Mouse (Mus musculus): Measurements from ENCODE around the gene Tmem8. TPM values are rescaled to one million over a fixed set of nuclear protein-coding genes. Genes with fewer than 3 reads are reported as not detected.
"Not testable (repeated sequence)": the region's sequence is repeated elsewhere in the genome, so short reads cannot be mapped to it uniquely, and the experiment has no call there.

Gene Tmem8
- polyA plus RNA-seq, 1 experiment from 2014 or later: 0.80 TPM

- Histone ChIP-seq H3K36me3 (no peaks in the 10 kb centered on the region), H3K9ac (peak overlapping the region; percentile 84; the same call in 1 of the 2 replicates), H3K27ac (replicated peaks) (no peak overlapping the region), H3K4me3 (peak overlapping the region; percentile 79), H3K9me3 (no peaks in the 10 kb centered on the region), H3K4me2 (peak overlapping the region; percentile 98), H3K27me3 (replicated peaks) (peaks cover 88% of the 10 kb centered on the region), H3K4me1 (peaks cover 13% of the 10 kb centered on the region)
- 15% methylated on average over 14 of the region's 14 CpGs for WGBS
- ATAC-seq (ENCODE audit: extremely low read depth, insufficient number of reproducible peaks, low FRiP score, low TSS enrichment): no peak
Observed at GRCm38 (mm10) chr17:26112751-26113150, 348 bp upstream of the Tmem8 start.

- peak overlapping the region; percentile 84; the same call in 1 of the 2 replicates for H3K9ac ChIP-seq
Observed at GRCm38 (mm10) chr17:26114061-26114460, 962 bp downstream of the Tmem8 start.

GRCm38 (mm10) chr17:26114461-26114860 is 1.4 kb downstream of the Tmem8 start:
- Histone ChIP-seq H3K27me3 (replicated peaks) (peaks cover 100% of the 10 kb centered on the region), H3K4me1 (peaks cover 13% of the 10 kb centered on the region)
- not testable (repeated sequence) for H3K4me3 ChIP-seq; H3K27ac ChIP-seq (replicated peaks); ATAC-seq (ENCODE audit: extremely low read depth, insufficient number of reproducible peaks, low FRiP score, low TSS enrichment); H3K9ac ChIP-seq; H3K4me2 ChIP-seq; H3K9me3 ChIP-seq; H3K36me3 ChIP-seq
- 59% methylated on average over 7 of the region's 7 CpGs for whole genome bisulfite sequencing

More at GRCm38 (mm10) chr17:26114061-26114460, 962 bp downstream of the Tmem8 start:
- Histone ChIP-seq H3K27me3 (replicated peaks) (peaks cover 100% of the 10 kb centered on the region), H3K4me2 (peak overlapping the region; percentile 98), H3K36me3 (no peaks in the 10 kb centered on the region), H3K4me1 (peaks cover 13% of the 10 kb centered on the region), H3K9me3 (no peaks in the 10 kb centered on the region), H3K27ac (replicated peaks) (no peak overlapping the region), H3K4me3 (peak overlapping the region; percentile 79)
- ATAC-seq (ENCODE audit: extremely low read depth, insufficient number of reproducible peaks, low FRiP score, low TSS enrichment): no peak
- 16% methylated on average over 8 of the region's 8 CpGs for WGBS

- Histone ChIP-seq H3K36me3 (no peaks in the 10 kb centered on the region), H3K27me3 (replicated peaks) (peaks cover 97% of the 10 kb centered on the region), H3K4me3 (no peak overlapping the region), H3K9me3 (no peaks in the 10 kb centered on the region), H3K9ac (no peak overlapping the region), H3K4me1 (peaks cover 13% of the 10 kb centered on the region), H3K27ac (replicated peaks) (no peak overlapping the region), H3K4me2 (no peak overlapping the region)
- no peak for ATAC-seq (ENCODE audit: extremely low read depth, insufficient number of reproducible peaks, low FRiP score, low TSS enrichment)
- WGBS: 77% methylated on average over 7 of the region's 7 CpGs
Observed at GRCm38 (mm10) chr17:26115205-26115898, 2.3 kb downstream of the Tmem8 start.

- Histone ChIP-seq H3K9me3 (no peaks in the 10 kb centered on the region), H3K4me1 (peaks cover 13% of the 10 kb centered on the region), H3K9ac (no peak overlapping the region), H3K36me3 (no peaks in the 10 kb centered on the region), H3K27me3 (replicated peaks) (peaks cover 95% of the 10 kb centered on the region), H3K4me2 (no peak overlapping the region), H3K4me3 (no peak overlapping the region), H3K27ac (replicated peaks) (no peak overlapping the region)
- WGBS: 47% methylated on average over 2 of the region's 3 CpGs
- ATAC-seq (ENCODE audit: extremely low read depth, insufficient number of reproducible peaks, low FRiP score, low TSS enrichment): no peak
Observed at GRCm38 (mm10) chr17:26115956-26116487, 2.9 kb downstream of the Tmem8 start.

- no peaks in the 10 kb centered on the region for H3K9me3 ChIP-seq
- no peak overlapping the region for H3K4me2 ChIP-seq
- H3K27me3 ChIP-seq (replicated peaks): peaks cover 92% of the 10 kb centered on the region
- WGBS: 80% methylated on average over 17 of the region's 17 CpGs
- ATAC-seq (ENCODE audit: extremely low read depth, insufficient number of reproducible peaks, low FRiP score, low TSS enrichment): no peak
- peaks cover 13% of the 10 kb centered on the region for H3K4me1 ChIP-seq
- no peak overlapping the region for H3K9ac ChIP-seq
- H3K27ac ChIP-seq (replicated peaks): no peak overlapping the region
- no peaks in the 10 kb centered on the region for H3K36me3 ChIP-seq
- H3K4me3 ChIP-seq: no peak overlapping the region
Observed at GRCm38 (mm10) chr17:26116503-26117258, 3.6 kb downstream of the Tmem8 start.

- Histone ChIP-seq H3K9ac (0 out of 2 replicates have a peak overlapping the region, but pooled peaks have one; percentile 33), H3K4me1 (peaks cover 18% of the 10 kb centered on the region), H3K4me3 (no peak overlapping the region), H3K36me3 (peaks cover 2% of the 10 kb centered on the region), H3K27ac (replicated peaks) (no peak overlapping the region), H3K27me3 (replicated peaks) (peaks cover 59% of the 10 kb centered on the region), H3K9me3 (no peaks in the 10 kb centered on the region), H3K4me2 (0 out of 2 replicates have a peak overlapping the region, but pooled peaks have one; percentile 28)
- 45% methylated on average over 33 of the region's 33 CpGs for WGBS
- no peak for ATAC-seq (ENCODE audit: extremely low read depth, insufficient number of reproducible peaks, low FRiP score, low TSS enrichment)
Observed at GRCm38 (mm10) chr17:26119766-26120710, 6.9 kb downstream of the Tmem8 start.

- Histone ChIP-seq H3K27ac (replicated peaks) (no peak overlapping the region), H3K9ac (peak overlapping the region; percentile 17; the same call in 1 of the 2 replicates), H3K36me3 (peaks cover 28% of the 10 kb centered on the region), H3K9me3 (no peaks in the 10 kb centered on the region), H3K4me3 (no peak overlapping the region), H3K4me1 (peaks cover 21% of the 10 kb centered on the region), H3K27me3 (replicated peaks) (peaks cover 33% of the 10 kb centered on the region), H3K4me2 (peak overlapping the region; percentile 74; the same call in 1 of the 2 replicates)
- ATAC-seq (ENCODE audit: extremely low read depth, insufficient number of reproducible peaks, low FRiP score, low TSS enrichment): no peak
- WGBS: 55% methylated on average over 5 of the region's 5 CpGs
Observed at GRCm38 (mm10) chr17:26122431-26123140, 9.5 kb downstream of the Tmem8 start.

- ATAC-seq (ENCODE audit: extremely low read depth, insufficient number of reproducible peaks, low FRiP score, low TSS enrichment): peak; percentile 66; the same call in 1 of the 2 replicates
- H3K4me3 ChIP-seq: peak within 1 kb of the TSS; percentile 90
- 0 out of 2 replicates have a peak within 1 kb of the TSS, but pooled peaks have one; percentile 25 for H3K27ac ChIP-seq (replicated peaks)
- H3K36me3 ChIP-seq: peaks cover 35% of the 10 kb centered on the region
- peak within 1 kb of the TSS; percentile 93 for H3K9ac ChIP-seq
- peaks cover 26% of the 10 kb centered on the region for H3K27me3 ChIP-seq (replicated peaks)
- no peaks in the 10 kb centered on the region for H3K9me3 ChIP-seq
- H3K4me2 ChIP-seq: peak within 1 kb of the TSS; percentile 74
- WGBS: under 1% methylated on average over 32 of the region's 32 CpGs
- peaks cover 21% of the 10 kb centered on the region for H3K4me1 ChIP-seq
Observed at GRCm38 (mm10) chr17:26123267-26123684, 10.2 kb downstream of the Tmem8 start, which contains the start of gene Mrpl28. TSS of gene Mrpl28 (plus strand) at chr17:26123500.

- Histone ChIP-seq H3K27me3 (replicated peaks) (peaks cover 14% of the 10 kb centered on the region), H3K9me3 (no peaks in the 10 kb centered on the region), H3K36me3 (peaks cover 48% of the 10 kb centered on the region), H3K4me1 (peaks cover 21% of the 10 kb centered on the region), H3K27ac (replicated peaks) (no peak overlapping the region), H3K4me2 (peak overlapping the region; percentile 74), H3K9ac (peak overlapping the region; percentile 93), H3K4me3 (peak overlapping the region; percentile 90)
- no peak for ATAC-seq (ENCODE audit: extremely low read depth, insufficient number of reproducible peaks, low FRiP score, low TSS enrichment)
- WGBS: 77% methylated on average over 7 of the region's 7 CpGs
Observed at GRCm38 (mm10) chr17:26124560-26124959, 11.5 kb downstream of the Tmem8 start.
